Mouse (Mus musculus): ENCODE results near the gene Usp39.

GRCm38 (mm10) chr6:72340481-72340880 lies 4.5 kb downstream of the Usp39 start:
- no peak for TF ChIP-seq GATA1 (IDR thresholded peaks at IDR 0.05; ENCODE audit: borderline replicate concordance, low read length)
- TF ChIP-seq CTCF (IDR thresholded peaks at IDR 0.05; ENCODE audit: low read depth, low read length) = no peak
